Mouse (Mus musculus): ENCODE measurements around the gene Ghsr.

Ghsr gene

DNA sequence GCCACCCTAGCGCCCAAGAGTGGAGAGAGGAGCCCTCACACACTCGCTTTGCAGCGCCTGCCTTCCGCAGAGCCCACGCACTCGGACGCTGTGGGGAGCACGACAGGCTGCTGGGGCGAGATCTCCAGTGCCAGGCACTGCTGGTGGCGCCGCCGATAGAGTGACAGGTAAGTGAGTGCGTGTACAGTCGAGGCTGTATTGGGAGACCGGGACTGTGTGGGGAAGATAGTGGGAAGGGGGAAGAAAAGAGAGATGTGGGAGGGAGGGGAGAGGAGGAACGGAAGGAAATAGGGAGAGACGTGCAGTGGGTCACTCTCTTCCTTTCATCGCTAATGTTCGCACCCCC lies at the start of gene Ghsr:
Gene Ghsr, plus strand, starts transcription at position 76 of the 346 bp plus-strand sequence.
- in situ Hi-C loops (cut with MboI; ENCODE audit: low pct_unique_long_range_greater_than_20kb in 1 of 2, low sequenced_read_pairs in 2 of 2, unreplicated experiment in 1 of 2), result no loop called here

- in situ Hi-C loops (cut with MboI; ENCODE audit: low pct_unique_long_range_greater_than_20kb in 1 of 2, low sequenced_read_pairs in 2 of 2, unreplicated experiment in 1 of 2), result no loop called here
These were observed 48.6 kb upstream of the Ghsr start for GRCm38 (mm10) chr3:27322591-27322990.

- in situ Hi-C loops (cut with MboI; ENCODE audit: low pct_unique_long_range_greater_than_20kb in 1 of 2, low sequenced_read_pairs in 2 of 2, unreplicated experiment in 1 of 2), result no loop called here
These were observed 47.6 kb upstream of the Ghsr start for GRCm38 (mm10) chr3:27323551-27323950.

GRCm38 (mm10) chr3:27326633-27327191 lies 44.4 kb upstream of the Ghsr start:
- in situ Hi-C loops (cut with MboI; ENCODE audit: low pct_unique_long_range_greater_than_20kb in 1 of 2, low sequenced_read_pairs in 2 of 2, unreplicated experiment in 1 of 2), result no loop called here

GRCm38 (mm10) chr3:27330706-27331105 lies 40.4 kb upstream of the Ghsr start:
- in situ Hi-C loops (cut with MboI; ENCODE audit: low pct_unique_long_range_greater_than_20kb in 1 of 2, low sequenced_read_pairs in 2 of 2, unreplicated experiment in 1 of 2), result no loop called here

GRCm38 (mm10) chr3:27338437-27338836 lies 32.7 kb upstream of the Ghsr start:
- in situ Hi-C loops (cut with MboI; ENCODE audit: low pct_unique_long_range_greater_than_20kb in 1 of 2, low sequenced_read_pairs in 2 of 2, unreplicated experiment in 1 of 2), result no loop called here

DNA sequence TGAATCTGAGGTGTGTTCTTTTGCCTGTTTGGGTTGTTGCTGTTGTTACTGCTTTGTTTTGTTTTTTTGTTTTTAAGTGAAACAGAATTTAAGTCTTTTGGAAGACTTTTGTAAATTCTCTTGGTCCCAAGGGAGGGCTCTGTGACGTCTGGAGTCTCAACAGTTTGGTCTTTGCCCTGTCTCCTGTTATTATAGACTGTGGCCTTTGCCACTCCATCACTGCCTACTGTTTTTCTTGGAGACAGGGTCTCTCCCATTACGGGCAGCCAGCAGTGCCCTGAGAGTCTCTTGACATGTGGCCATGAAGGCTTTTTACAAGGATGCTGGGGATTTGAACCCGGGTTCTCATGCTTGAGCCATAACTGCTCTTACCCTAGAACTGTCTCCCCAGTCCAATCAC lies 32.3 kb upstream of the Ghsr start:
- in situ Hi-C loops (cut with MboI; ENCODE audit: low pct_unique_long_range_greater_than_20kb in 1 of 2, low sequenced_read_pairs in 2 of 2, unreplicated experiment in 1 of 2), result no loop called here

- in situ Hi-C loops (cut with MboI; ENCODE audit: low pct_unique_long_range_greater_than_20kb in 1 of 2, low sequenced_read_pairs in 2 of 2, unreplicated experiment in 1 of 2), result no loop called here
These were observed 30.4 kb upstream of the Ghsr start for GRCm38 (mm10) chr3:27340757-27341156.

DNA sequence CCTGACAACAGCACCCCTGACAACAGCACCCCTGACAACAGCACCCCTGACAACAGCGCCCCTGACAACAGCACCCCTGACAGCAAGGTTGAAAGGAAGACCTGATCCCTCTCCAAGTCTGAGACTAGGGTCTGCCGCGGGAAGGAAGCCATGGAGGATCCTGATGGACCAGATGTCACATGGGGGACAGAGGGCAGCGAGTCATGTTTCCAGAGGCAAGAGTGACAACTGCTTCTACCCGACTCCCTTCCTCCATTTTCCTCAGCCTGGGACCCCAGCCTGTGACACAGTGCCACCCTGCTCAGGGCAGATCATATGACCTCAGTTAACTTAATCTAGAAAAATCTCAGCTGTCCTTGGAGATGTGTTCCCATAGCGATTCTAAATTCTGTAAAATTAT lies 28.7 kb upstream of the Ghsr start:
- in situ Hi-C loops (cut with MboI; ENCODE audit: low pct_unique_long_range_greater_than_20kb in 1 of 2, low sequenced_read_pairs in 2 of 2, unreplicated experiment in 1 of 2), result no loop called here

DNA sequence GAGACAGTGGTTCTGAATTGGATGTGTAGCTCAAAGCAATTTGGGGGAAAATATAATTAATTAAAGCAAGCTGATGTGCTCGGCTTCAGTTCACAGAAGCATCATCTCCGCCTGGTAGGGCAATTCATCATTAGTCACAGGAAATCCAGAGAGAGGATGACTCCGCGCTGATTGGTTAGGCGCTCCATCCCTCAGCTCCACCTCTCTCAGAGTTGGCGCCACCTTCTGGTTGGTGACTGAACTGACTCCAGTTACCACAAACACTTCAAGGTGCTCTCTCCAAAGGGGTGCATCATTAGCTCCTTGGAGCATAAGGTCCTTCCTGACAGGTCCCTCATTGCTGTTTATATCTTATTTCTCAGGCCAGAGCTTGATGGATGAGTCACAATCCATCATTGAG lies 25.6 kb upstream of the Ghsr start:
- in situ Hi-C loops (cut with MboI; ENCODE audit: low pct_unique_long_range_greater_than_20kb in 1 of 2, low sequenced_read_pairs in 2 of 2, unreplicated experiment in 1 of 2), result no loop called here

DNA sequence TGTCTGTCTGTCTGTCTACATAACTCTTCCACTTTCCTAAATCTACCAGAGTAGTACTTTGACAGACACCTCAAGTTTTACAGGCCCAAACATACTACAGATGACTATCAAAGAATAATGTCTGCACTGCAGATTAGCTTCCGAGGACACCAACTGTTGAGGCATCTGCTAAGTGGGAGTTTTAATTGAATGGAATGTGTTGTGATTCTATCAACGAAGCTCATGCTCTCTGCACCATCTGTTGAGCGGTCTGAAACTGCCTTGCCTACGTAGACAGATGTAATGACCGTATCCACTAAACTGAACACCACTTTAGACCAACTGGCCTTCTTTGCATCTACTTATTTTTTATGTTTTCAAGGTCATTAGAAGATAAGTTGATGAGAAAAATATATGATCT lies 22.7 kb upstream of the Ghsr start:
- in situ Hi-C loops (cut with MboI; ENCODE audit: low pct_unique_long_range_greater_than_20kb in 1 of 2, low sequenced_read_pairs in 2 of 2, unreplicated experiment in 1 of 2), result no loop called here

GRCm38 (mm10) chr3:27351105-27351504 lies 20.0 kb upstream of the Ghsr start:
- in situ Hi-C loops (cut with MboI; ENCODE audit: low pct_unique_long_range_greater_than_20kb in 1 of 2, low sequenced_read_pairs in 2 of 2, unreplicated experiment in 1 of 2), result no loop called here

DNA sequence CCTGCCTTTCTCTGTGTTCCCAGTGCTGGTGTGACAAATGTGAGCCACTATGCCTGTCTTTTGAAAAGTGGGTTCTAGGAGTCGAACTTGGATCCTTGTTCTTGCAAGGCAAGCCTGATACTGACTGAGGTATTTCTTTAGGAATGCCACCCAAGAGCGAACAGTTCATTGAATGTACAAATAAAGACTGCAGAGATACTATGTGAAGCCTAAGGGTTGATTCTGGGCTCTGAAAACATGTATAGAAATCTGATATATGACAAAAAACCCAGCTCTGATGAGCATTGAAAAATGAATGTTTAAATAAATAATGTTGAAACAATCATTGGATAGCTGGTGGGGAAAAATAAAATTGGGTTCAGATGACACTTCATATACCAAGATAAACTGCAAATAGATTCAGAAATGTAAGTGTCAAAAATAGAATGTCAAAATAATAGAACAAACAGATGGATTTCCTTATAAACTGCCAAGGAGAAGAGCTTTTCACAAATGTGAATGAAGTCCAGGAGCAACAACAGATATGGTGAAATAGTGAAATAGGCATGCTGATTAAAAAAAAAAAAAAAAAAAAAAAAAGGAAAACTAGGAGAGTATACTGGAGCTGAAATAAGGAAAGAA lies 11.9 kb upstream of the Ghsr start:
- in situ Hi-C loops (cut with MboI; ENCODE audit: low pct_unique_long_range_greater_than_20kb in 1 of 2, low sequenced_read_pairs in 2 of 2, unreplicated experiment in 1 of 2), result no loop called here

DNA sequence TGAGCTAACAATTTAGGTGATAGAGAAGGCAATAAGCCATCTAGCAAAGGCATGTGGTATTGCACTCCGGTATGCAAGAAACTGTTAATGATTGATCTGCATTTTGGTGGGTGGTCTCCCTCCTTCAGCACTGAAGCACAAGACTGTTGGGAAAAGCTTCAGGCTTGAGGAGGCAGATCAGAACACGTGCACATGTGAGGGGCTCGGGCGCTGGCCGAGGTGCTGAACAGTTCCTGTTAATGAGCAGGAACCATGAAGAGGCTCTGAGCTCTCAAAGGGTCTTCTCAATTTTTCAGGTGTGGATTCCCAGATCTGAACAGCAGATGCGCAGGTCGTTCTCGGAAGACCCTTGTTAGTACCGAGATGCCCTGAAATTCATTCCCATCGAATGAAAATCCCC lies 1.0 kb upstream of the Ghsr start:
- in situ Hi-C loops (cut with MboI; ENCODE audit: low pct_unique_long_range_greater_than_20kb in 1 of 2, low sequenced_read_pairs in 2 of 2, unreplicated experiment in 1 of 2), result no loop called here

GRCm38 (mm10) chr3:27370582-27371275 lies 422 bp upstream of the Ghsr start:
- in situ Hi-C loops (cut with MboI; ENCODE audit: low pct_unique_long_range_greater_than_20kb in 1 of 2, low sequenced_read_pairs in 2 of 2, unreplicated experiment in 1 of 2), result no loop called here

DNA sequence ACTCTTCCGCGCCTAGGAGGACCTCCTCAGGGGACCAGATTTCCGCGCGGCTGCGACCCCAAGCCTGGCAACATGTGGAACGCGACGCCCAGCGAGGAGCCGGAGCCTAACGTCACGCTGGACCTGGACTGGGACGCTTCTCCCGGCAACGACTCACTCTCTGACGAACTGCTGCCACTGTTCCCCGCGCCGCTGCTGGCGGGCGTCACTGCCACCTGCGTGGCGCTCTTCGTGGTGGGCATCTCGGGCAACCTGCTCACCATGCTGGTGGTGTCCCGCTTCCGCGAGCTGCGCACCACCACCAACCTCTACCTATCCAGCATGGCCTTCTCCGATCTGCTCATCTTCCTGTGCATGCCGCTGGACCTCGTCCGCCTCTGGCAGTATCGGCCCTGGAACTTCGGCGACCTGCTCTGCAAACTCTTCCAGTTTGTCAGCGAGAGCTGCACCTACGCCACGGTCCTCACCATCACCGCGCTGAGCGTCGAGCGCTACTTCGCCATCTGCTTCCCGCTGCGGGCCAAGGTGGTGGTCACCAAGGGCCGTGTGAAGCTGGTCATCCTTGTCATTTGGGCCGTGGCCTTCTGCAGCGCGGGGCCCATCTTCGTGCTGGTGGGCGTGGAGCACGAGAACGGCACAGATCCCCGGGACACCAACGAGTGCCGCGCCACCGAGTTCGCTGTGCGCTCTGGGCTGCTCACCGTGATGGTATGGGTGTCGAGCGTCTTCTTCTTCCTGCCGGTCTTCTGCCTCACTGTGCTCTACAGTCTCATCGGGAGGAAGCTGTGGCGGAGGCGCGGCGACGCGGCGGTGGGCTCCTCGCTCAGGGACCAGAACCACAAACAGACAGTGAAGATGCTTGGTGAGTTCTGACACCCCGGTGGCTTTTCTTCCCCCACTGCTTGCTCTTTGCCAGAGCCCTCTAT lies 837 bp downstream of the Ghsr start:
- in situ Hi-C loops (cut with MboI; ENCODE audit: low pct_unique_long_range_greater_than_20kb in 1 of 2, low sequenced_read_pairs in 2 of 2, unreplicated experiment in 1 of 2), result no loop called here

DNA sequence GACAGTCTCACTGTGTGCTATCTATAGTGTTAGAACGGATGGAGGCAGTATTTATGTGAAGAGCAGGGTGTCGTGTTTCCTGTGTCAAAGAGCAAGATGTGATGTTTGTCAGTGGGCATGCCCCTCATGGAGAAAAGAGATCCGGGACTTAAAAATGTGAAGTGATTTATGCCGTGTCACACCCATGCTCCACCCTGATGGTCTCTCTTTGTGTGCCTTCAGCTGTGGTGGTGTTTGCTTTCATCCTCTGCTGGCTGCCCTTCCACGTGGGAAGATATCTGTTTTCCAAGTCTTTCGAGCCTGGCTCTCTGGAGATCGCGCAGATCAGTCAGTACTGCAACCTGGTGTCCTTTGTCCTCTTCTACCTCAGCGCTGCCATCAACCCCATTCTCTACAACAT lies 3.2 kb downstream of the Ghsr start:
- in situ Hi-C loops (cut with MboI; ENCODE audit: low pct_unique_long_range_greater_than_20kb in 1 of 2, low sequenced_read_pairs in 2 of 2, unreplicated experiment in 1 of 2), result no loop called here

- in situ Hi-C loops (cut with MboI; ENCODE audit: low pct_unique_long_range_greater_than_20kb in 1 of 2, low sequenced_read_pairs in 2 of 2, unreplicated experiment in 1 of 2), result no loop called here
These were observed 6.8 kb downstream of the Ghsr start for GRCm38 (mm10) chr3:27377935-27378334.

- in situ Hi-C loops (cut with MboI; ENCODE audit: low pct_unique_long_range_greater_than_20kb in 1 of 2, low sequenced_read_pairs in 2 of 2, unreplicated experiment in 1 of 2), result no loop called here
These were observed 13.7 kb downstream of the Ghsr start for GRCm38 (mm10) chr3:27384836-27385235.

Data from mouse embryonic stem cell (cell line).